Mouse (Mus musculus) erythroblast, embryonic 14.5 days (primary cell): ENCODE data around the gene Gng8. TPM values are rescaled to one million over a fixed set of nuclear protein-coding genes. Genes with fewer than 3 reads are reported as not detected.

Experiments used
- H3K27me3 ChIP-seq: 2 replicates; pipeline ENCODE4 v1.6.1; 2012; ENCODE audit warnings: inconsistent platforms; ENCODE audit not compliant: control insufficient read depth
- H3K36me3 ChIP-seq: 2 replicates; pipeline ENCODE4 v1.6.1; 2012; ENCODE audit warnings: mild to moderate bottlenecking, inconsistent platforms; ENCODE audit not compliant: control insufficient read depth
- H3K4me1 ChIP-seq: 2 replicates; pipeline ENCODE4 v1.6.1; 2012; ENCODE audit warnings: inconsistent platforms; ENCODE audit not compliant: control insufficient read depth
- H3K4me3 ChIP-seq: replicated peaks from 2 replicates; pipeline ENCODE3; 2012; ENCODE audit warnings: moderate library complexity, mild to moderate bottlenecking, inconsistent platforms
- H3K9me3 ChIP-seq: 2 replicates; pipeline ENCODE4 v1.6.1; 2012; ENCODE audit warnings: low read length, inconsistent platforms, mixed read lengths; ENCODE audit not compliant: control insufficient read depth
- GATA1 ChIP-seq: IDR thresholded peaks from 2 replicates; pipeline ENCODE4 v1.6.1; 2012; ENCODE audit warnings: low read length, inconsistent platforms, mixed read lengths
- TAL1 ChIP-seq: IDR thresholded peaks from 3 replicates; pipeline ENCODE4 v1.6.1; 2012; ENCODE audit warnings: low read length, inconsistent platforms, mixed read lengths
- polyA plus RNA-seq: library from polyadenylated mRNA; stranded (reverse); fragments of >175 nt; gene quantifications from 2 replicates; pipeline ENCODE4 v1.2.3, GENCODE M21; 2012

Gng8 gene
- polyA plus RNA-seq, 1 experiment, result not detected

DNA sequence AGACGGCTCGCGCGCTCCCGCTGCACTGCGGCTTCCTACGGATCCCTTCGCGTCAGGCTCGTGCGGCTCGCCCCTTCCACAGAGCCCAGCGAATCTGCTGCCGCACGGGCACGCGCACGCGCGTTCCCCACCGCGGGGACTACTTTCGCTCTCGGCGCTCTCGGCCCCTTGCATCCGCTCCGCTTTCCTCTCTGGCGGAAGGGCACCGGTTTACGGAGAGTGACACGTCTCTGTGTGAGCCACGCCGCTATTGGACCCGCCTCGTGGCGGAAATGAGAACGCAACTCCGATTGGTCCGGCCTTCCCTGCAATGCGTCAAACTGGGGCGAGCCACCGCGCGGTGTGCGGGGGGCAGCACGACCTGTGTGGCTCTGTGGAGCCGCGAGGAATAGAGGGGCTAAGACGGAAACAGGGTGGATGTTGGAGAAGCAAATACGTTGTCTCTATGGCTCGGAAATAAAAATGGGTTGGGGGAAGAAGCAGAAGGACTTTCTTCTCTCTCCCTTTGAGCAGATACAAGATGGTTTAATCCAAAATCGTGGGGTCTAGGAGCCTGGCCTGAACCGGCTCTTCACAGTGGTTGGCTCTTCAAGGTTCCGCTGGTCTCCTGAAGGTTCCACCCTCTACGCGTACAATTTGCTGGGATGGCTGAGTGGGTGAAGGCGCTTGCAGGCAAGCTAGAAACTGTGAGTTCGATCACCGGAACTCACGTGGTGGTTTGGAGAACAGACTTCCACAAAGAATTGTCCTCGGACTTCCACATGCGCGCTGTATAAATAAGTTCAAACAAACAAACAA lies 32.6 kb downstream of the Gng8 start, which contains the start of gene Calm3:
Calm3 (minus strand) TSS at position 78 of the 798 bp plus-strand sequence.
- Histone ChIP-seq H3K9me3 (no peaks in the 10 kb centered on the region), H3K4me1 (peaks cover 48% of the 10 kb centered on the region), H3K27me3 (no peaks in the 10 kb centered on the region), H3K4me3 (peak within 1 kb of the TSS; percentile 98), H3K36me3 (peaks cover 31% of the 10 kb centered on the region)
- no peak for TF ChIP-seq TAL1
- TF ChIP-seq GATA1, result no peak

DNA sequence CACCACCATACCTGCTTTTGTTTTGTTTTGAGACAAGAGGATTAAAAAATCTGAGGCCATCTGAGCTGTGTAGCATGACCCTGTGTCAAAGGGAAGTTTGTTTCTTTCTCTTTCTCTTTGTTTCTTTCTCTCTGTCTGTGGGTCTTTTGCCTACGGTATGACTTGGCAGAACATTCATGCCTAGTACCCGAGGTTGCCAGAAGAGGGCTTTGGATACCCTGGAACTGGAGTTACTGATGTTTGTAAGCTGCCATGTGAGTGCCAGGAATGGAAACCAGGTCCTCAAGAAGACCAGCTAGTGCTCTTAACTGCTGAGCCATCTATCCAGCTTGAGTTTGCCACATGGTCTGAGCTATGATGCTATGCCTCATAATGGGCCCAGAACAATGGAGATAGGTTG lies 36.8 kb downstream of the Gng8 start:
- Histone ChIP-seq H3K4me1 (peaks cover 9% of the 10 kb centered on the region), H3K36me3 (no peaks in the 10 kb centered on the region), H3K9me3 (no peaks in the 10 kb centered on the region), H3K4me3 (no peak overlapping the region), H3K27me3 (no peaks in the 10 kb centered on the region)
- TF ChIP-seq TAL1 (no peak), GATA1 (no peak)

GRCm38 (mm10) chr7:16930850-16931249 lies 39.3 kb downstream of the Gng8 start:
- peaks cover 2% of the 10 kb centered on the region; the same call in 1 of the 2 replicates for H3K27me3 ChIP-seq
- H3K36me3 ChIP-seq, result no peaks in the 10 kb centered on the region
- H3K4me1 ChIP-seq, result no peaks in the 10 kb centered on the region
- no peaks in the 10 kb centered on the region for H3K9me3 ChIP-seq
- H3K4me3 ChIP-seq, result no peak overlapping the region
- TF ChIP-seq TAL1 (no peak), GATA1 (no peak)

DNA sequence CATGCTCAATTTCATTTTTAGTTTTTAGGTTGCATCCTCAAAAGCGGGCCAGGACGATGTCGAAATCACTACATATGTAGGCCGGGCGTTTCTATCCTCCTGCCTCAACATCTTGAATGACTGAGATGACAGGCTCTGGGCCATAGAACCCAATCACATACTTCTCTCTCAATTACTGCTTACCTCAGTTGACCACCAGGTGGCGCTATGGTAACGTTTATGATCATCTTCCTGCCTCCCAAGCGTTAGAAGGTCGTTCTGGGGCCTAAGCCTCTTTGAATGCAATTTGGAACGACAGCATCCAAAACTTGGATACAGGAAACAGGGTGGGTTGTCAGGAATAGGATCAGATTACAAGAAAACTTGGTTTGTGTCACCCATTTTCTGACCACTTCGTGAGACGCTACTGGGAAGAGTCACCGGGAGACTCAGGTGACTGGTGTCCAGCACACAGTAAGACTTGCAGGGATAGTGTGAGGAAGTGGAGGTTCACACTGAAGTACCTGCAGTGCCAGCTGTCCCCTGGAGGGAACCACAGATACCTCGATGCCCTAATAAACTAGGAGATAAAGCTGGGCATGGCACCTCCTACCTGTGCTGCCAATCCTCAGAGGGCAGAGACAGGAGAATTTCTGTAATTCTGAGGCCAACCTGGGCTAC lies 40.5 kb downstream of the Gng8 start:
- H3K36me3 ChIP-seq, result no peaks in the 10 kb centered on the region
- TF ChIP-seq TAL1 (no peak), GATA1 (no peak)
- no peaks in the 10 kb centered on the region for H3K4me1 ChIP-seq
- H3K4me3 ChIP-seq, result no peak overlapping the region
- peaks cover 2% of the 10 kb centered on the region; the same call in 1 of the 2 replicates for H3K27me3 ChIP-seq
- no peaks in the 10 kb centered on the region for H3K9me3 ChIP-seq

GRCm38 (mm10) chr7:16932704-16933577 lies 41.4 kb downstream of the Gng8 start:
- Histone ChIP-seq H3K4me1 (no peaks in the 10 kb centered on the region), H3K36me3 (no peaks in the 10 kb centered on the region), H3K9me3 (no peaks in the 10 kb centered on the region; the same call in 1 of the 2 replicates), H3K4me3 (no peak overlapping the region), H3K27me3 (peaks cover 2% of the 10 kb centered on the region; the same call in 1 of the 2 replicates)
- TF ChIP-seq GATA1 (no peak), TAL1 (no peak)

- Histone ChIP-seq H3K27me3 (peaks cover 10% of the 10 kb centered on the region), H3K4me3 (no peak overlapping the region), H3K9me3 (no peaks in the 10 kb centered on the region; the same call in 1 of the 2 replicates), H3K36me3 (no peaks in the 10 kb centered on the region), H3K4me1 (no peaks in the 10 kb centered on the region)
- no peak for TF ChIP-seq GATA1
- no peak for TF ChIP-seq TAL1
These were observed 45.7 kb downstream of the Gng8 start for GRCm38 (mm10) chr7:16937312-16937711.

- Histone ChIP-seq H3K9me3 (no peaks in the 10 kb centered on the region; the same call in 1 of the 2 replicates), H3K36me3 (no peaks in the 10 kb centered on the region), H3K4me1 (no peaks in the 10 kb centered on the region), H3K4me3 (no peak overlapping the region), H3K27me3 (peaks cover 15% of the 10 kb centered on the region)
- no peak for TF ChIP-seq TAL1
- no peak for TF ChIP-seq GATA1
These were observed 46.7 kb downstream of the Gng8 start for GRCm38 (mm10) chr7:16938117-16938791.

DNA sequence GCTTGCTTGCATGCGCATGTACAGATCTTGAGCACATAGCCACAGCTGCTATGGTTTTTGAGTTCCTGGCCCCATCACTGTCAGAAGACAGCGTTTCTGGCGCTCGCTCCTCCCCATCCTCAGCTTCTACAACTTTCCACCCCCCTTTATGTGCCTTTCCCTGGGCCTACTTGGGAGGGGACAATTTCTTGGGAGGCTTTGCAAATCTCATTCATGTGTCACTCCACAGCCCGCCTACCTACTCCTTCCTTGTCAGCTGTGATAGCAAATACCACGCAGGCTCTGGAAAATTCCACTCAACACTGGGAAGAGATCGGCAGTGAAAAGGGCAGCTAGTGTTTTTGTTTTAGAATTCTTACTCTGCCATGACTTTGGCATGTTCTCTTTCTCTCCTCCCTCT lies 48.7 kb downstream of the Gng8 start:
- TF ChIP-seq TAL1 (no peak), GATA1 (no peak)
- Histone ChIP-seq H3K9me3 (no peaks in the 10 kb centered on the region; the same call in 1 of the 2 replicates), H3K4me3 (no peak overlapping the region), H3K4me1 (peaks cover 2% of the 10 kb centered on the region; the same call in 1 of the 2 replicates), H3K36me3 (no peaks in the 10 kb centered on the region), H3K27me3 (peaks cover 35% of the 10 kb centered on the region)
